Mouse (Mus musculus) layer of hippocampus, adult 6 months (tissue): ENCODE measurements around the gene Ckb. TPM values are rescaled to one million over a fixed set of nuclear protein-coding genes. Genes with fewer than 3 reads are reported as not detected.

ENCODE experiments used
- long read RNA-seq, 2 experiments: library from polyadenylated mRNA; unstranded; transcript quantifications; one replicate each; pipeline ENCODE4 v2.0.0; 2019 to 2020
- polyA plus RNA-seq: library from polyadenylated mRNA; unstranded; fragments of <200 nt; fragmentation: Nextera tagmentation; gene quantifications from 2 replicates; pipeline ENCODE4 v1.2.3, GENCODE M21; 2021

Ckb gene
- 4,595 and 5,324 TPM in 2 replicates for polyA plus RNA-seq
- long read RNA-seq, experiment 1, transcript Ckb-201 (8 exons, 1,472 nt) = major isoform, 8,930 of 9,481 reads
- long read RNA-seq, experiment 1, transcript Ckb-204 (2 exons, 2,839 nt) = minor isoform, 59 of 9,481 reads
- long read RNA-seq, experiment 1, partial matches to known transcripts = 433 of 9,481 reads
- long read RNA-seq, experiment 1, other reads (novel, unspliced or antisense) = 58 of 9,481 reads
- long read RNA-seq, experiment 2, transcript Ckb-204 (2 exons, 2,839 nt) = minor isoform, 7 of 14,751 reads
- long read RNA-seq, experiment 2, transcript Ckb-201 (8 exons, 1,472 nt) = major isoform, 14,267 of 14,751 reads
- long read RNA-seq, experiment 2, partial matches to known transcripts = 381 of 14,751 reads
- long read RNA-seq, experiment 2, other reads (novel, unspliced or antisense) = 96 of 14,751 reads

DNA sequence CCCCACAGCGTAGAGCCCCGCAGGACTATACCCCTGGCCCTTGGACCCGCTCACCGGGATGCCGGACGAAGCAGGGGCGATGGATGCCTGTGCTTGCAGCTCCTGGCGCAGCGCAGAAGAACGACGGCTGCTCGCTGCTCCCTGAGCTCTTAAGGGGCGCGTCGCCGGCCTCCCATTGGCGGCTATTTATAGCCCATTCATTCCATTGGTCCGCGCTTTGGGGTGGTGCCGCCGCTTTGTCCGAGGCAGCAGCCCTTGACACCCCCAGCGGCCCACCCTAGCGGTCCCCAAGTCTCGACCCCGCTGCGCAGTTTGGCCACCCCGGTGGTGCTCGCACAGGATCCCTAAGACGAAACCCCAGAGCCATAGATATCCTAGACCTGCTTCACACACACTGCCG lies at the start of gene Ckb:
TSS of gene Ckb (minus strand) at position 163 of the 400 bp plus-strand sequence.

DNA sequence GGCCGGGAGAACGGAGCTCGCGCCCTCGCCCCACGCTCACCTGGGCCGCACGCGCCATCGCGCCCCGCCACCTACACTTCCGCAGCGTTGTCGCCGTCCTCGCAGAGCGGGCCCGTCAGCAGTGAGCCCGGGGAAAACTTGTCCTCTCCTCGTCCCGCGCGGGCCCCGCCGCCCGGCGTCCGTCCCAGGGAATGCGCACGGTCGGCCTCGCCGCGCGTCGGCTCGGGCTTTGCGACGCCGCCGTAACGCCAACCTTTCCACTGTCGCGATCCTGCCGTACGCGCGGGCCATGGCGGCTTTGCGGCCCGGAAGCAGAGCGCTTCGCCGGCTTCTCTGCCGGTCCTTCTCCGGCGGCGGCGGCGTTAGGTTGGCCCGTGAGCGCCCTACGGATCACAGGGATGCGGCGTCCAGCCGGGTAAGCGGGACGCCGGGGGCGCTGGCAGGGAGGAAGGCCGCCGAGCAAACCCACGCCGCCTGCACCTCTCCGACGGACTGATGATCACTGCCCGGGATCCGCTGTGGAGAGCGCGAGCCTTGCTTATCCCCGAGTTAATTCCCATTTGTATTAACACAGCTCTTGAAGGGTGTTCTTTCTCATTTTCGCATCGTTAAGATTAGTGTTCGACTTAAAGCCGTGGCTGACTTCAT lies 41.0 kb upstream of the Ckb start, which contains the start of the genes Bag5 and Apopt1:
TSS of gene Bag5 (minus strand) at position 254 of the 648 bp plus-strand sequence.
TSS of gene Apopt1 (plus strand) at position 258 of the 648 bp plus-strand sequence.

DNA sequence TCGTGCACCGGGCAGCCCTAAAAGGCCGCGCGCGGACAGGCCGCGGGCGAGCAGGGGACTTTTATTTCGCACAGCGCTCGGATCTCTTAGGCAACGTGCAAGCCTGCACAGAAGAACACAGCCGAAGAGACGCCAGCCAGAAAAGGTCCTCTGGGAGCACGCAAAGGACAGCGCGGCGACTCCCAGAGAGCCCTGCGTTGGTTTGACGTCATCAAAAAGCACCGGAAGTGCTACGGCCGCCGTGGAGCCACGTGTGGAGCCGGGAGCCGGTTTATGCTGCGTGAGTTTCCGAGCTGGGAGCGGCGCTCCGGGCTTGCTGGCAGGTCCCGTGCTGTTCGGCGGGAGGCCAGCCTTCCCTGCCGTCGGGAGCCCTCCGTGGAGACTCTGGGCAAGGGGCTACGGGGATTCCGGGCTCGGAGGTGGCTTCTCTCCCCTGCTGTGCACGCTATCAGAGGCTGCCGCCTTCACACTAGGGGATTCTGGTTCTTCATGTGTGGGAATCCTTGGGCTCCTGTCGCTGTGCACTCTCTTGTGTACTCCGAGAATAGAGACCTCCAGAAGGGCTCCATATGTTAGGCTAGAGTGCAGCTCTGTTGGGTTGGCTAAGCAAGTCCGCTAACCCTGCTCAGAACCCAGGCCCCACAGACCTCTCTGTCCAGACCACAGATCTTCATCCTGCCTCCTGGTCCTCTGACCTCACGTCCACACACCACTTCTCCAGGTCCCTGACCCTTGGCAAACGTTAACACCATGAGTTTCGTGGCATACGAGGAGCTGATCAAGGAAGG lies 5.9 kb upstream of the Ckb start, which contains the start of gene Trmt61a:
TSS of gene Trmt61a (plus strand) at position 224 of the 788 bp plus-strand sequence.

Other genes with a start within 250 kb of the Ckb start
- gene Tnfaip2, start 229.9 kb downstream of the Ckb start, polyA plus RNA-seq = 2.5 and 3.5 TPM in 2 replicates
- 3.0 and 4.5 TPM in 2 replicates for gene Gm266, start 186.5 kb downstream of the Ckb start, polyA plus RNA-seq
- gene Eif5, start 134.3 kb downstream of the Ckb start, polyA plus RNA-seq = 397 and 486 TPM in 2 replicates
- 11.7 and 12.7 TPM in 2 replicates for gene Mark3, start 97.8 kb downstream of the Ckb start, polyA plus RNA-seq
- gene Trmt61a, start 5.8 kb upstream of the Ckb start, polyA plus RNA-seq = 7.3 and 8.3 TPM in 2 replicates
- 49.9 and 52.1 TPM in 2 replicates for gene Bag5, start 40.9 kb upstream of the Ckb start, polyA plus RNA-seq
- gene Apopt1, start 40.9 kb upstream of the Ckb start, polyA plus RNA-seq = 74.6 and 75.3 TPM in 2 replicates
- 361 and 381 TPM in 2 replicates for gene Klc1, start 86.5 kb upstream of the Ckb start, polyA plus RNA-seq
- 6.7 and 9.3 TPM in 2 replicates for gene Xrcc3, start 141.5 kb upstream of the Ckb start, polyA plus RNA-seq
- gene Zfyve21, start 141.8 kb upstream of the Ckb start, polyA plus RNA-seq = 62.4 and 65.6 TPM in 2 replicates
- 13.1 and 15.3 TPM in 2 replicates for gene Ppp1r13b, start 235.8 kb upstream of the Ckb start, polyA plus RNA-seq